Mouse (Mus musculus) midbrain, embryonic 11.5 days (tissue): Measurements from ENCODE around the gene Plekho2. TPM values are rescaled to one million over a fixed set of nuclear protein-coding genes. Genes with fewer than 3 reads are reported as not detected.

Experiments used
- ATAC-seq: fragments of 200-750 bp; cut with Nextera tagmentation; 2 replicates; pipeline ENCODE4 v1.8.0; 2017; ENCODE audit warnings: moderate TSS enrichment, moderate library complexity; ENCODE audit not compliant: low FRiP score
- DNase-seq: peaks from one replicate; pipeline ENCODE4 v3.0.0; 2015; ENCODE audit warnings: low spot score; ENCODE audit errors: missing footprints
- H3K27ac ChIP-seq: fragments of 300-500 bp; sonication (generic); 2 replicates; pipeline ENCODE4 v1.5.1; 2014; ENCODE audit warnings: low read depth, low read length
- H3K27me3 ChIP-seq: fragments of 300-500 bp; sonication (generic); 2 replicates; pipeline ENCODE4 v1.6.1; 2014; ENCODE audit warnings: mild to moderate bottlenecking, low read length, moderate library complexity, mixed read lengths; ENCODE audit not compliant: control insufficient read depth, insufficient read depth
- H3K36me3 ChIP-seq: fragments of 300-500 bp; sonication (generic); 2 replicates; pipeline ENCODE4 v1.6.1; 2014; ENCODE audit warnings: mild to moderate bottlenecking, low read length, moderate library complexity, mixed read lengths; ENCODE audit not compliant: control insufficient read depth, insufficient read depth
- H3K4me1 ChIP-seq: fragments of 300-500 bp; sonication (generic); 2 replicates; pipeline ENCODE4 v1.6.1; 2014; ENCODE audit warnings: low read length; ENCODE audit not compliant: control insufficient read depth, insufficient read depth
- H3K4me2 ChIP-seq: fragments of 300-500 bp; sonication (generic); 2 replicates; pipeline ENCODE4 v1.6.1; 2014; ENCODE audit warnings: mild to moderate bottlenecking, moderate library complexity
- H3K4me3 ChIP-seq: fragments of 300-500 bp; sonication (generic); 2 replicates; pipeline ENCODE4 v1.5.1; 2014; ENCODE audit warnings: low read depth, low read length
- H3K9ac ChIP-seq: fragments of 300-500 bp; sonication (generic); 2 replicates; pipeline ENCODE4 v1.6.1; 2014; ENCODE audit warnings: low read length
- H3K9me3 ChIP-seq: fragments of 300-500 bp; sonication (generic); 2 replicates; pipeline ENCODE4 v1.6.1; 2016; ENCODE audit warnings: low read length; ENCODE audit not compliant: control insufficient read depth
- WGBS: fragments of 180-500 bp; shearing (Covaris S2); extraction: QIAGEN DNeasy Blood & Tissue Kit; methylation state at CpG from one replicate; pipeline ENCODE4 v1.1.7; 2014; 5-methylcytosine and 5-hydroxymethylcytosine counted together
- polyA plus RNA-seq: library from polyadenylated mRNA; unstranded; fragments of >200 nt; fragmentation: Nextera tagmentation; extraction: Ambion mirVana; gene quantifications from 2 replicates; pipeline ENCODE4 v1.2.1, GENCODE M21; 2014

Plekho2 gene
- polyA plus RNA-seq, 1 experiment from 2014 or later: 8.2 TPM

- no peak overlapping the region for H3K4me3 ChIP-seq
- H3K27me3 ChIP-seq: no peaks in the 10 kb centered on the region
- 33% methylated on average over 7 of the region's 7 CpGs for WGBS
- H3K9ac ChIP-seq: no peak overlapping the region
- H3K36me3 ChIP-seq: no peaks in the 10 kb centered on the region
- ATAC-seq (no peak), DNase-seq (no peak)
- no peak overlapping the region for H3K27ac ChIP-seq
- peaks cover 21% of the 10 kb centered on the region for H3K4me1 ChIP-seq
- H3K4me2 ChIP-seq: no peak overlapping the region
- no peaks in the 10 kb centered on the region for H3K9me3 ChIP-seq
Observed at GRCm38 (mm10) chr9:65576861-65577510, 2.9 kb downstream of the Plekho2 start.

GRCm38 (mm10) chr9:65575393-65576196 is 4.2 kb downstream of the Plekho2 start:
- WGBS: 83% methylated on average over 8 of the region's 8 CpGs
- Histone ChIP-seq H3K36me3 (no peaks in the 10 kb centered on the region), H3K4me3 (no peak overlapping the region), H3K4me2 (no peak overlapping the region), H3K4me1 (peaks cover 21% of the 10 kb centered on the region), H3K9ac (no peak overlapping the region), H3K27ac (no peak overlapping the region), H3K9me3 (no peaks in the 10 kb centered on the region), H3K27me3 (no peaks in the 10 kb centered on the region)
- ATAC-seq (no peak), DNase-seq (no peak)

GRCm38 (mm10) chr9:65574513-65575392 is 5.1 kb downstream of the Plekho2 start:
- Histone ChIP-seq H3K9ac (no peak overlapping the region), H3K4me2 (no peak overlapping the region), H3K36me3 (no peaks in the 10 kb centered on the region), H3K27me3 (no peaks in the 10 kb centered on the region), H3K9me3 (no peaks in the 10 kb centered on the region), H3K4me3 (no peak overlapping the region), H3K4me1 (peaks cover 21% of the 10 kb centered on the region), H3K27ac (no peak overlapping the region)
- WGBS: 85% methylated on average over 11 of the region's 11 CpGs
- DNase-seq (no peak), ATAC-seq (no peak)

GRCm38 (mm10) chr9:65572837-65573236 is 7.0 kb downstream of the Plekho2 start:
- H3K36me3 ChIP-seq: no peaks in the 10 kb centered on the region
- H3K27me3 ChIP-seq: no peaks in the 10 kb centered on the region
- DNase-seq (no peak), ATAC-seq (no peak)
- no peaks in the 10 kb centered on the region for H3K9me3 ChIP-seq
- H3K4me1 ChIP-seq: peaks cover 6% of the 10 kb centered on the region; the same call in 1 of the 2 replicates
- WGBS: 71% methylated on average over 6 of the region's 6 CpGs
- H3K9ac ChIP-seq: no peak overlapping the region
- H3K27ac ChIP-seq: no peak overlapping the region
- H3K4me2 ChIP-seq: no peak overlapping the region
- no peak overlapping the region for H3K4me3 ChIP-seq

- H3K9me3 ChIP-seq: no peaks in the 10 kb centered on the region
- H3K4me3 ChIP-seq: no peak overlapping the region
- DNase-seq (no peak), ATAC-seq (no peak)
- H3K4me2 ChIP-seq: no peak overlapping the region
- H3K4me1 ChIP-seq: no peaks in the 10 kb centered on the region
- no peak overlapping the region for H3K9ac ChIP-seq
- no peaks in the 10 kb centered on the region for H3K36me3 ChIP-seq
- no peak overlapping the region for H3K27ac ChIP-seq
- WGBS: 88% methylated on average over 6 of the region's 6 CpGs
- H3K27me3 ChIP-seq: no peaks in the 10 kb centered on the region
Observed at GRCm38 (mm10) chr9:65569491-65569971, 10.3 kb downstream of the Plekho2 start.

- Histone ChIP-seq H3K27me3 (no peaks in the 10 kb centered on the region), H3K36me3 (no peaks in the 10 kb centered on the region), H3K4me3 (no peak overlapping the region), H3K9ac (no peak overlapping the region), H3K4me1 (no peaks in the 10 kb centered on the region), H3K4me2 (no peak overlapping the region), H3K9me3 (no peaks in the 10 kb centered on the region), H3K27ac (no peak overlapping the region)
- DNase-seq: no peak
- no peak for ATAC-seq
- 92% methylated on average over 6 of the region's 6 CpGs for WGBS
Observed at GRCm38 (mm10) chr9:65568787-65569186, 11.1 kb downstream of the Plekho2 start.

- Histone ChIP-seq H3K4me3 (no peak overlapping the region), H3K9me3 (no peaks in the 10 kb centered on the region), H3K27ac (no peak overlapping the region), H3K9ac (no peak overlapping the region), H3K4me2 (no peak overlapping the region), H3K27me3 (no peaks in the 10 kb centered on the region), H3K36me3 (no peaks in the 10 kb centered on the region), H3K4me1 (peaks cover 6% of the 10 kb centered on the region; the same call in 1 of the 2 replicates)
- 95% methylated on average over 2 of the region's 2 CpGs for WGBS
- ATAC-seq: no peak
- no peak for DNase-seq
Observed at GRCm38 (mm10) chr9:65564698-65565097, 15.1 kb downstream of the Plekho2 start.

- DNase-seq (no peak), ATAC-seq (no peak)
- WGBS: 93% methylated on average over 5 of the region's 5 CpGs
- H3K4me1 ChIP-seq: peaks cover 6% of the 10 kb centered on the region; the same call in 1 of the 2 replicates
- H3K27me3 ChIP-seq: no peaks in the 10 kb centered on the region
- H3K27ac ChIP-seq: no peak overlapping the region
- H3K9ac ChIP-seq: no peak overlapping the region
- no peaks in the 10 kb centered on the region for H3K36me3 ChIP-seq
- no peak overlapping the region for H3K4me2 ChIP-seq
- H3K9me3 ChIP-seq: no peaks in the 10 kb centered on the region
- H3K4me3 ChIP-seq: no peak overlapping the region
Observed at GRCm38 (mm10) chr9:65563073-65563472, 16.8 kb downstream of the Plekho2 start.
